Mouse (Mus musculus) left cerebral cortex, adult 2 months (tissue): Measurements from ENCODE around the gene Nlrp1b. TPM values are rescaled to one million over a fixed set of nuclear protein-coding genes. Genes with fewer than 3 reads are reported as not detected.

Experiments
- DNase-seq, 2 experiments: peaks; one replicate each; pipeline ENCODE4 v3.0.0; 2021 to 2022; ENCODE audit warnings: low spot score in 2 of 2, mixed read lengths in 1 of 2; ENCODE audit errors: extremely low spot score in 1 of 2
- H3K27ac ChIP-seq: fragments of 200-600 bp; 2 replicates; pipeline ENCODE4 v1.8.1; 2022
- H3K4me3 ChIP-seq: fragments of 200-600 bp; 2 replicates; pipeline ENCODE4 v1.8.1; 2022
- CTCF ChIP-seq: fragments of 200-600 bp; IDR thresholded peaks from 2 replicates; pipeline ENCODE4 v1.8.1; 2022; ENCODE audit warnings: antibody characterized with exemption, mild to moderate bottlenecking, moderate library complexity
- intact Hi-C: fragments of 180-260 bp; cut with DNase I; formaldehyde crosslinking; loops from one replicate; pipeline ENCODE4 v1.15.1; 2025
- total RNA-seq, 2 experiments: library from RNA; stranded (reverse); gene quantifications; 2 replicates each; pipeline ENCODE4 v1.2.3; 2021

Nlrp1b gene
- total RNA-seq, 2 experiments from 2014 or later, result 0.16 TPM

GRCm38 (mm10) chr11:71107128-71107527, 123.4 kb downstream of the Nlrp1b start:
- intact Hi-C loops, result no loop called here
- no peak for TF ChIP-seq CTCF
- no peak overlapping the region for H3K4me3 ChIP-seq
- DNase-seq, result no peak
- H3K27ac ChIP-seq, result no peak overlapping the region

- Histone ChIP-seq H3K27ac (no peak overlapping the region), H3K4me3 (no peak overlapping the region)
- intact Hi-C loops, result no loop called here
- DNase-seq, result no peak
- no peak for TF ChIP-seq CTCF
Measured at GRCm38 (mm10) chr11:71106261-71107021, 124.1 kb downstream of the Nlrp1b start.

GRCm38 (mm10) chr11:71103931-71104330, 126.6 kb downstream of the Nlrp1b start:
- Histone ChIP-seq H3K27ac (no peak overlapping the region), H3K4me3 (no peak overlapping the region)
- no peak for DNase-seq
- TF ChIP-seq CTCF, result no peak
- intact Hi-C loops, result no loop called here

Other genes starting within 250 kb of the Nlrp1b start
- 10 to 100 TPM; 83.8 to 93.9 TPM for gene C1qbp, start 247.7 kb downstream of the Nlrp1b start, total RNA-seq
- 10 to 100 TPM; 27.6 to 34.1 TPM for gene Dhx33, start 226.3 kb downstream of the Nlrp1b start, total RNA-seq
- gene Mis12, start 211.1 kb downstream of the Nlrp1b start, total RNA-seq, result 10 to 100 TPM; 18.6 to 18.9 TPM
- gene Derl2, start 210.9 kb downstream of the Nlrp1b start, total RNA-seq, result 10 to 100 TPM; 22.2 to 24.5 TPM
- 100 to 1,000 TPM; 254 to 260 TPM for gene 6330403K07Rik, start 197.2 kb downstream of the Nlrp1b start, total RNA-seq
- gene Nlrp1a, start 86.0 kb downstream of the Nlrp1b start, total RNA-seq, result under 1 TPM; 0.45 to 0.47 TPM